Mouse (Mus musculus): ENCODE data around the gene Slc36a3.
"Not testable (repeated sequence)": the region's sequence is repeated elsewhere in the genome, so short reads cannot be mapped to it uniquely, and the experiment has no call there.

GRCm38 (mm10) chr11:55096296-55096695, 55.2 kb downstream of the Slc36a3 start:
- not testable (repeated sequence) for TF ChIP-seq POLR2A (IDR thresholded peaks at IDR 0.05; ENCODE audit: borderline replicate concordance, control insufficient read depth, low read depth, low read length); CTCF (IDR thresholded peaks at IDR 0.05; ENCODE audit: control insufficient read depth, insufficient read depth, low read length)

Measured in bone marrow, adult 2 months (tissue).